ENCODE assay signal across 39 mouse cellular contexts in genomic region chr3:84619725-84620124, GRCm38 (mm10). TPM values are rescaled to one million over a fixed set of nuclear protein-coding genes. Genes with fewer than 3 reads are reported as not detected.
"Had no signal": no experiment of that assay in that cellular context is flagged by ENCODE, and none has a peak within 500 bp of the region (broad histone marks: within the 10 kb centered on the region; RNA-seq: fewer than 3 reads in every experiment).

No protein-coding gene starts in this region.

- H3K4me2 ChIP-seq: heart, embryonic 11.5 days; heart, embryonic 12.5 days; heart, embryonic 13.5 days; heart, embryonic 15.5 days; hindbrain, embryonic 12.5 days; hindbrain, embryonic 14.5 days; hindbrain, embryonic 15.5 days; intestine, embryonic 15.5 days; kidney, embryonic 15.5 days had no signal

- H3K27me3 ChIP-seq: heart, embryonic 13.5 days; heart, embryonic 15.5 days; hindbrain, embryonic 12.5 days; hindbrain, embryonic 15.5 days; intestine, embryonic 15.5 days had no signal

- H3K36me3 ChIP-seq: heart, embryonic 10.5 days; heart, embryonic 12.5 days; heart, embryonic 13.5 days; heart, embryonic 15.5 days; hindbrain, embryonic 10.5 days; hindbrain, embryonic 12.5 days; hindbrain, embryonic 15.5 days; intestine, embryonic 15.5 days; kidney, embryonic 15.5 days had no signal

- ATAC-seq: hindbrain, embryonic 16.5 days; hindbrain, postnatal 0 days; inflammation-experienced regulatory T-cells, adult 6 months; intestine, embryonic 15.5 days; intestine, postnatal 0 days had no signal

- H3K4me3 ChIP-seq: heart, adult 2 months; heart, embryonic 10.5 days; heart, embryonic 12.5 days; heart, embryonic 13.5 days; heart, embryonic 15.5 days; hindbrain, embryonic 10.5 days; hindbrain, embryonic 12.5 days; hindbrain, embryonic 15.5 days; intestine, embryonic 15.5 days; kidney, embryonic 15.5 days; layer of hippocampus, adult 2 months had no signal

- H3K27ac ChIP-seq: heart, adult 2 months; heart, embryonic 10.5 days; heart, embryonic 13.5 days; heart, embryonic 15.5 days; hindbrain, embryonic 10.5 days; hindbrain, embryonic 12.5 days; hindbrain, embryonic 14.5 days; hindbrain, embryonic 15.5 days; hindbrain, postnatal 0 days; intestine, embryonic 15.5 days; kidney, embryonic 15.5 days; kidney, postnatal 0 days; layer of hippocampus, adult 2 months had no signal

- H3K9ac ChIP-seq: heart, embryonic 12.5 days; heart, embryonic 13.5 days; heart, embryonic 15.5 days; hindbrain, embryonic 12.5 days; hindbrain, embryonic 14.5 days; hindbrain, embryonic 15.5 days; intestine, embryonic 15.5 days; kidney, embryonic 15.5 days had no signal

- DNase-seq: heart, adult 2 months; heart, postnatal 10 days; heart, postnatal 14 days; heart, postnatal 36 days; heart, postnatal 4 days; kidney, adult 11 months; kidney, adult 18-20 months; kidney, adult 2 months; kidney, adult 8-10 months; kidney, adult 9 months; kidney, postnatal 10 days; kidney, postnatal 14 days; kidney, postnatal 25 days; kidney, postnatal 36 days; kidney, postnatal 4 days; layer of hippocampus, adult 9-11 months; layer of hippocampus, postnatal 36 days had no signal

- H3K9me3 ChIP-seq: heart, embryonic 10.5 days; heart, embryonic 12.5 days; heart, embryonic 15.5 days; hindbrain, embryonic 10.5 days; hindbrain, embryonic 12.5 days; hindbrain, embryonic 15.5 days; intestine, embryonic 15.5 days; kidney, embryonic 15.5 days had no signal

- H3K4me1 ChIP-seq: hindbrain, embryonic 10.5 days; hindbrain, embryonic 12.5 days; hindbrain, embryonic 15.5 days; intestine, embryonic 15.5 days had no signal

RNA-seq across cellular contexts. Expression of gene Tigd4, which starts 26.4 kb away (rescaled TPM):
- total RNA-seq: hematopoietic stem cell, adult 5-6 weeks; hindbrain, postnatal 0 days; layer of hippocampus, adult 8-10 months; layer of hippocampus, postnatal 25 days; layer of hippocampus, postnatal 36 days had no signal
- polyA plus RNA-seq: heart, adult 2 months; heart, embryonic 10.5 days; heart, embryonic 11.5 days; heart, embryonic 12.5 days; hindbrain, embryonic 10.5 days; hindbrain, embryonic 12.5 days; hindbrain, embryonic 14.5 days; hindbrain, embryonic 15.5 days; hindbrain, postnatal 0 days; inflammation-experienced regulatory T-cells, adult 6 months; intestine, embryonic 15.5 days; intestine, postnatal 0 days; kidney, adult 2 months; kidney, embryonic 14.5 days; large intestine, adult 2 months had no signal
